Mouse (Mus musculus): ENCODE measurements around the gene Dnm3. TPM values are rescaled to one million over a fixed set of nuclear protein-coding genes. Genes with fewer than 3 reads are reported as not detected.

The Dnm3 gene
- polyA plus RNA-seq, 2 experiments = 14.7 to 21.9 TPM

DNA sequence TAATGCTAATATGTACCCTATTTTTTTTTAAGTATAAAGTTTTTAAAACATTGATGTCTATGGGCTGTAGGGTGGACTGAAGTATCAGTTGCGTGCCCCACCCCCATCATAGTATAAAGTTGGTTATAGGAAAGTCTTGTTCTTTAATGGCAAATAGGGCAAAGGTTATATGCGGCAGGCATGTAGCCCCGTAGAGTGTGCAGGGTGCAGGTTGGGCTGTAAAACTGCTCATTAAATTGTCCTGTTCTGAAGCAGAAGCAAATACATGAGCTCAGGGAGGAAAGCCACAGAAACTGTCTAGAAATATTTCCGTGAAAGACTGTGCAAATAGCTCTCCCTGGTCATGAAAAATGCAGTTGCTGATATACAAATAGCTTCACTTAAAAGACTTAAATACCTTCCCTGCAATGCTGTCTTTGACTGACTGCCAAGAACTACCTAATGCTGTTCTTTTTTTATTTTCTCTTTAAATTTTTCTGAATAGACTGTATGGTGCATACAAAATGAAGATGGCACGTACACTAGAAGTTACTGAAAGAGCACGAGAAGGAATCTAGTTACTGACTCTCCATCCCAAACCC is 440.6 kb downstream of the Dnm3 start:
- peak overlapping the region; percentile 96 for H3K27ac ChIP-seq (replicated peaks; ENCODE audit: low read depth, low read length)
- H3K36me3 ChIP-seq (ENCODE audit: control insufficient read depth, insufficient read depth, low read length) = 0 out of 2 replicates have a peak, but pooled peaks cover 2% of the 10 kb centered on the region
- no peaks in the 10 kb centered on the region for H3K27me3 ChIP-seq (ENCODE audit: control insufficient read depth, insufficient read depth, low read length)
- peak; percentile 51 for ATAC-seq (ENCODE audit: low FRiP score, low read depth)
- H3K4me2 ChIP-seq (replicated peaks; ENCODE audit: low read depth, low read length, severe bottlenecking) = peak overlapping the region; percentile 33; the same call in 1 of the 2 replicates
- H3K4me1 ChIP-seq (ENCODE audit: control insufficient read depth, insufficient read depth, low read length) = peaks cover 50% of the 10 kb centered on the region
- H3K4me3 ChIP-seq (replicated peaks; ENCODE audit: low read length) = no peak overlapping the region
- H3K9ac ChIP-seq (ENCODE audit: low read depth, low read length, severe bottlenecking) = 0 out of 2 replicates have a peak overlapping the region, but pooled peaks have one; percentile 21
- DNase-seq (ENCODE audit: low spot score) = peak; percentile 85
- 0 out of 2 replicates have a peak, but pooled peaks cover 3% of the 10 kb centered on the region for H3K9me3 ChIP-seq (ENCODE audit: control insufficient read depth, low read length)
- WGBS = 10% methylated on average over 6 of the region's 6 CpGs
- TF ChIP-seq POLR2A (IDR thresholded peaks at IDR 0.05; ENCODE audit: borderline replicate concordance, extremely low read depth, insufficient read depth, insufficient read length) = no peak

DNA sequence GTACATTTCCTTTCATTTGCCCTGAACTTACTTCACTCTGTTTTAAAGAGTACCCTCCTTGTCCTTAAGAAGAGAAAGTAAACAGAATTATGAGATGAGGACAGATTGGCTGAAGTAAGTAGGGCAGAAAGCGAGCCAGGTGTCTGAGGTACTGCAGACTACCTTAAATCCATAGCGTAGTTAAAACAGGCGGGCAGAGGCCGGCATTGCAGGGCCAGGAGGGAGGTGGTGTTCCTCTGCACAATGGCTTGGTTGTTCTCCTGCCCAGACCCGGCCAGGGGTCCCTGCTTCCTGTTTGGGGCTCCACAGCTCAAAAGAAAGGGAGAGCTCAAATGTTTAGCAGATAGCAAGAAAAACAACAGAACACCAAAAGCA is 441.4 kb downstream of the Dnm3 start:
- DNase-seq (ENCODE audit: low spot score) (peak; percentile 58), ATAC-seq (ENCODE audit: low FRiP score, low read depth) (peak; percentile 32)
- 11% methylated on average over 5 of the region's 5 CpGs for WGBS
- H3K27me3 ChIP-seq (ENCODE audit: control insufficient read depth, insufficient read depth, low read length) = no peaks in the 10 kb centered on the region
- H3K36me3 ChIP-seq (ENCODE audit: control insufficient read depth, insufficient read depth, low read length) = 0 out of 2 replicates have a peak, but pooled peaks cover 7% of the 10 kb centered on the region
- peak overlapping the region; percentile 4; the same call in 1 of the 2 replicates for H3K4me2 ChIP-seq (replicated peaks; ENCODE audit: low read depth, low read length, severe bottlenecking)
- H3K9ac ChIP-seq (ENCODE audit: low read depth, low read length, severe bottlenecking) = no peak overlapping the region
- peaks cover 50% of the 10 kb centered on the region for H3K4me1 ChIP-seq (ENCODE audit: control insufficient read depth, insufficient read depth, low read length)
- H3K9me3 ChIP-seq (ENCODE audit: control insufficient read depth, low read length) = 0 out of 2 replicates have a peak, but pooled peaks cover 3% of the 10 kb centered on the region
- H3K4me3 ChIP-seq (replicated peaks; ENCODE audit: low read length) = no peak overlapping the region
- H3K27ac ChIP-seq (replicated peaks; ENCODE audit: low read depth, low read length) = peak overlapping the region; percentile 96
- TF ChIP-seq POLR2A (IDR thresholded peaks at IDR 0.05; ENCODE audit: borderline replicate concordance, extremely low read depth, insufficient read depth, insufficient read length) = no peak

DNA sequence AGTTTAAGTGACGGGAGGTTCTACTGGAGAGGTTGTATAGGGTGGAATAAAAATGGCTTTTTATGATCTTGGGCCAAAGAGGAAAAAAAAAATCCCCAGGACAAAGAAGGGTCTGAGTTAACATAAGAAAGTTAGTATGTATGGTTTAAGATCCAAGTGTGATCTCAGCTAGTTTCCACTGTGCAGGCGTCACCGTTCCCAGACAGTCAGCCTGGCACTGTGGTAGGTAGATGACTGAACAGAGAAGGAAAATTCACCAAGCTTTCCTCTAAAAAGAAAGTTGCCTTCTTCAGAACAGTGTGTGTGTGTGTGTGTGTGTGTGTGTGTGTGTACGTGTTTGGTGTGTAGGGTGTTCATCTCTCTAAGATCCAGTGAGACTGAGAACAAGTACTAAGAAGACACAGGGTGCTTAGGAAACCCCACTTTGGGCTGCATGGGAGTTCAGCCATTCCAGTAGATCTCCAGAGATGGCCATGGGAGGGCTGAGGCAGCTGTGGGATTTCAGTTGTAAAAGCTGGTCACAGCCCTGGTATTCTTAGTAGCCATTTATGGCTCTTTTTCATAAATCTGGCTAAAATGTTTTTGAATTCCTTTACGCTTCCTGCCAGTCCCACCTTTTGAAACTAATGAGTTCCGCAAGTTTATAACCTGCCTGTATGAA is 441.9 kb downstream of the Dnm3 start:
- peaks cover 50% of the 10 kb centered on the region for H3K4me1 ChIP-seq (ENCODE audit: control insufficient read depth, insufficient read depth, low read length)
- peak; percentile 58 for ATAC-seq (ENCODE audit: low FRiP score, low read depth)
- 0 out of 2 replicates have a peak, but pooled peaks cover 3% of the 10 kb centered on the region for H3K9me3 ChIP-seq (ENCODE audit: control insufficient read depth, low read length)
- 35% methylated on average over 6 of the region's 6 CpGs for WGBS
- peak; percentile 83 for DNase-seq (ENCODE audit: low spot score)
- 0 out of 2 replicates have a peak, but pooled peaks cover 7% of the 10 kb centered on the region for H3K36me3 ChIP-seq (ENCODE audit: control insufficient read depth, insufficient read depth, low read length)
- H3K4me3 ChIP-seq (replicated peaks; ENCODE audit: low read length) = no peak overlapping the region
- H3K4me2 ChIP-seq (replicated peaks; ENCODE audit: low read depth, low read length, severe bottlenecking) = peak overlapping the region; percentile 4; the same call in 1 of the 2 replicates
- H3K27ac ChIP-seq (replicated peaks; ENCODE audit: low read depth, low read length) = peak overlapping the region; percentile 96
- H3K9ac ChIP-seq (ENCODE audit: low read depth, low read length, severe bottlenecking) = peak overlapping the region; percentile 18; the same call in 1 of the 2 replicates
- TF ChIP-seq POLR2A (IDR thresholded peaks at IDR 0.05; ENCODE audit: borderline replicate concordance, extremely low read depth, insufficient read depth, insufficient read length) = no peak
- H3K27me3 ChIP-seq (ENCODE audit: control insufficient read depth, insufficient read depth, low read length) = no peaks in the 10 kb centered on the region

DNA sequence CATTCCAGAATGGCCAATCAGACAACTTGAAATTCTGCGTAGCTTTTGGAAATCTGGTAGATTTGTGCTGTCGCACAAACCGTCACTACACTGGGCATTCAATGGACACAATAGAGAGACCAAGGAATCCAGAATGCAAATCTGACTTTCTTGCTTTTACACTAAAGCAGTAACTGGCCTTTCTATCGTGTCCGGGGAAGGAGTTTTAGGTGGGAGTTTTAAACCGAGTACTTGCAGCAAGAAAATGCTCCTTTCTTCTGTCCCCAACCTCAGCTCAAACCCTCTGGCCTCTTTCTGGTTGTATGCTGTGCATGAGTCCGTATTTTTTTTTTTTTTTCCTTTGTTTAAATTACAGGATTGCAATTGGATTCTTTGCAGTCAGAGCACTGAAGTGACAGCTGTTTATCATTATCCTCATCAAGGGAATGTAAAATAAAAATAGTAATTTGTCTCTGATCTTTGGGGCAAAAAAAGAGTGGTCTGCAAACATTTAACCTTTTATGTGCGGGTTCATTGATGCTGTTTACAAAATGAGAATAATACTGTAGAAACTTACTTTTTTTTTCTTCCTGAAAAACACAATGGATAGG is 454.1 kb downstream of the Dnm3 start:
- Histone ChIP-seq H3K9ac (ENCODE audit: low read depth, low read length, severe bottlenecking) (no peak overlapping the region), H3K27ac (replicated peaks; ENCODE audit: low read depth, low read length) (peak overlapping the region; percentile 97)
- 28% methylated on average over 8 of the region's 8 CpGs for WGBS

DNA sequence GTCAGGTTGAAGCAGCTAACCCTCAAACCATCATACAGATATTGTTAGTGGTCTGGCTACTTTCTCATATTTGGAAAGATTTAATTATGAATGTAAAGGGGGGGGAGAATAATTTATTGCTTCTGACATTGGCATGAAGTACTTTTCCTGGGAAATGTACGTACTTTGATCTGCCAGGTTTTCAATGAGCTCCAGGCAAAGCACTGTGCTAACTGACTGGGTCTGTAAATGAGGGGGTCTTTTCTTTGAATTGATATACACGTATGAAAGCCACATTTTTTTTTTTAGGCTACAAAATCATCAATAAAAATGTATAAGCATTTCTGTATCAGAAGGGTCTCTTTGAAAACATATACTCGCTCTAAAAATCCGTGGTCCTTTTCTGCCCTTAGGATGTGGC is 457.1 kb downstream of the Dnm3 start:
- Histone ChIP-seq H3K9me3 (ENCODE audit: control insufficient read depth, low read length) (no peaks in the 10 kb centered on the region), H3K27me3 (ENCODE audit: control insufficient read depth, insufficient read depth, low read length) (no peaks in the 10 kb centered on the region), H3K4me3 (replicated peaks; ENCODE audit: low read length) (no peak overlapping the region), H3K4me2 (replicated peaks; ENCODE audit: low read depth, low read length, severe bottlenecking) (no peak overlapping the region), H3K27ac (replicated peaks; ENCODE audit: low read depth, low read length) (peak overlapping the region; percentile 97), H3K36me3 (ENCODE audit: control insufficient read depth, insufficient read depth, low read length) (no peaks in the 10 kb centered on the region), H3K4me1 (ENCODE audit: control insufficient read depth, insufficient read depth, low read length) (peaks cover 88% of the 10 kb centered on the region), H3K9ac (ENCODE audit: low read depth, low read length, severe bottlenecking) (no peak overlapping the region)
- DNase-seq (ENCODE audit: low spot score) (no peak), ATAC-seq (ENCODE audit: low FRiP score, low read depth) (no peak)
- TF ChIP-seq POLR2A (IDR thresholded peaks at IDR 0.05; ENCODE audit: borderline replicate concordance, extremely low read depth, insufficient read depth, insufficient read length) = no peak
- 13% methylated on average over 4 of the region's 4 CpGs for WGBS

More for the DNA sequence above, 454.1 kb downstream of the Dnm3 start:
- ATAC-seq (ENCODE audit: low FRiP score, low read depth) (peak; percentile 27), DNase-seq (ENCODE audit: low spot score) (peak; percentile 53)
- Histone ChIP-seq H3K4me3 (replicated peaks; ENCODE audit: low read length) (no peak overlapping the region), H3K36me3 (ENCODE audit: control insufficient read depth, insufficient read depth, low read length) (no peaks in the 10 kb centered on the region), H3K4me2 (replicated peaks; ENCODE audit: low read depth, low read length, severe bottlenecking) (no peak overlapping the region), H3K27me3 (ENCODE audit: control insufficient read depth, insufficient read depth, low read length) (no peaks in the 10 kb centered on the region), H3K9me3 (ENCODE audit: control insufficient read depth, low read length) (no peaks in the 10 kb centered on the region), H3K4me1 (ENCODE audit: control insufficient read depth, insufficient read depth, low read length) (peaks cover 59% of the 10 kb centered on the region)
- TF ChIP-seq POLR2A (IDR thresholded peaks at IDR 0.05; ENCODE audit: borderline replicate concordance, extremely low read depth, insufficient read depth, insufficient read length) = no peak

Measured in limb, embryonic 14.5 days (tissue).